Mouse (Mus musculus) stomach, postnatal 0 days (tissue): ENCODE results near the gene Slc25a34. TPM values are rescaled to one million over a fixed set of nuclear protein-coding genes. Genes with fewer than 3 reads are reported as not detected.

Source experiments
- ATAC-seq: fragments of 200-750 bp; cut with Nextera tagmentation; 2 replicates; pipeline ENCODE4 v1.8.0; 2017; ENCODE audit not compliant: low FRiP score, low TSS enrichment
- DNase-seq: peaks from one replicate; pipeline ENCODE4 v3.0.0-alpha.2; 2016; ENCODE audit warnings: low spot score
- H3K27ac ChIP-seq: fragments of 300-500 bp; sonication (generic); replicated peaks from 2 replicates; pipeline ENCODE4 v1.5.1; 2014; ENCODE audit warnings: mild to moderate bottlenecking, control low read depth
- H3K27me3 ChIP-seq: fragments of 300-500 bp; sonication (generic); 2 replicates; pipeline ENCODE4 v1.6.1; 2014; ENCODE audit warnings: low read length; ENCODE audit not compliant: control insufficient read depth, insufficient read depth
- H3K36me3 ChIP-seq: fragments of 300-500 bp; sonication (generic); 2 replicates; pipeline ENCODE4 v1.6.1; 2014; ENCODE audit warnings: low read length, mixed read lengths; ENCODE audit not compliant: control insufficient read depth, insufficient read depth
- H3K4me1 ChIP-seq: fragments of 300-500 bp; sonication (generic); replicated peaks from 2 replicates; pipeline ENCODE4 v1.6.1; 2014; ENCODE audit warnings: antibody characterized with exemption; ENCODE audit not compliant: control insufficient read depth, insufficient read depth
- H3K4me2 ChIP-seq: fragments of 300-500 bp; sonication (generic); replicated peaks from 2 replicates; pipeline ENCODE4 v1.6.1; 2014; ENCODE audit warnings: low read depth, mild to moderate bottlenecking, control low read depth, moderate library complexity
- H3K4me3 ChIP-seq: fragments of 300-500 bp; sonication (generic); 2 replicates; pipeline ENCODE4 v1.5.1; 2014; ENCODE audit warnings: low read depth, low read length, control low read depth
- H3K9ac ChIP-seq: fragments of 300-500 bp; sonication (generic); 2 replicates; pipeline ENCODE4 v1.6.1; 2014; ENCODE audit warnings: mild to moderate bottlenecking, low read length, control low read depth, mixed read lengths
- H3K9me3 ChIP-seq: fragments of 300-500 bp; sonication (generic); 2 replicates; pipeline ENCODE4 v1.6.1; 2016; ENCODE audit warnings: low read length; ENCODE audit not compliant: control insufficient read depth
- CTCF ChIP-seq: IDR thresholded peaks from 2 replicates; pipeline ENCODE4 v1.5.1; 2016; ENCODE audit warnings: antibody characterized with exemption, low read depth, mild to moderate bottlenecking, moderate library complexity
- EP300 ChIP-seq: optimal IDR thresholded peaks from 2 replicates; pipeline ENCODE3; 2016; ENCODE audit warnings: antibody characterized with exemption
- WGBS: fragments of 180-500 bp; shearing (Covaris S2); extraction: QIAGEN DNeasy Blood & Tissue Kit; methylation state at CpG from one replicate; pipeline ENCODE4 v1.1.7; 2014; 5-methylcytosine and 5-hydroxymethylcytosine counted together
- polyA plus RNA-seq: library from polyadenylated mRNA; unstranded; fragments of >200 nt; fragmentation: Nextera tagmentation; extraction: Ambion mirVana; gene quantifications from 2 replicates; pipeline ENCODE4 v1.2.1, GENCODE M21; 2015

Gene Slc25a34
- polyA plus RNA-seq, 1 experiment from 2014 or later, result 1.8 TPM

GRCm38 (mm10) chr4:141641961-141642811 is 18.6 kb upstream of the Slc25a34 start:
- no peaks in the 10 kb centered on the region for H3K9me3 ChIP-seq
- no peaks in the 10 kb centered on the region for H3K4me1 ChIP-seq
- no peaks in the 10 kb centered on the region for H3K27me3 ChIP-seq
- peak; percentile 36 for ATAC-seq
- no peak overlapping the region for H3K9ac ChIP-seq
- H3K36me3 ChIP-seq, result peaks cover 10% of the 10 kb centered on the region
- no peak overlapping the region for H3K4me2 ChIP-seq
- no peak overlapping the region for H3K27ac ChIP-seq
- TF ChIP-seq EP300 (no peak), CTCF (no peak)
- DNase-seq, result peak; percentile 40
- no peak overlapping the region for H3K4me3 ChIP-seq
- WGBS, result 77% methylated on average over 25 of the region's 25 CpGs

DNA sequence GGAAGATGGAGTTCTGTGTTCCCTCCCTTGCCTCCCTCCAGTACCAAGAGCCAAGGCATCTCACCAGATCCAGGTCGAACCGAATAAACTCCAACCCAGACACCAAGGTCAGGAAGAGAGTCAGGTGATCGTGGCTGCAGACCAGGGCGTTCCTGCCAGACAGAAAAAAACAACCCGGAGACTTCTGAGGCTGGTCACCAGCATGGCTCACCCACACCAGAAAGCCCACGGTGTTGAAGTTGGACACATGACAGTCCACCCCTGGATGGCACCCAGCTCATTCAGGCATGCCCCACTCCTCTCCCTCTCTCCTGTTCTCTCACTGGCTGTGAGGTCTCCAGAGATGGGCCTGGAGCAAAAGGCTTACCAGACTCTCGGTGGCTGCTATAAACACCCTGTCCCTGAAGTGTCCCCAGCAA is 17.7 kb upstream of the Slc25a34 start:
- no peak for TF ChIP-seq EP300
- 91% methylated on average over 7 of the region's 7 CpGs for whole genome bisulfite sequencing
- no peaks in the 10 kb centered on the region for H3K4me1 ChIP-seq
- no peak overlapping the region for H3K4me3 ChIP-seq
- peaks cover 17% of the 10 kb centered on the region for H3K36me3 ChIP-seq
- H3K27me3 ChIP-seq, result no peaks in the 10 kb centered on the region
- H3K9ac ChIP-seq, result no peak overlapping the region
- no peak for DNase-seq
- peak; percentile 10; the same call in 1 of the 2 replicates for ATAC-seq
- no peak overlapping the region for H3K4me2 ChIP-seq
- H3K27ac ChIP-seq, result 0 out of 2 replicates have a peak overlapping the region, but pooled peaks have one; percentile 13
- H3K9me3 ChIP-seq, result no peaks in the 10 kb centered on the region

DNA sequence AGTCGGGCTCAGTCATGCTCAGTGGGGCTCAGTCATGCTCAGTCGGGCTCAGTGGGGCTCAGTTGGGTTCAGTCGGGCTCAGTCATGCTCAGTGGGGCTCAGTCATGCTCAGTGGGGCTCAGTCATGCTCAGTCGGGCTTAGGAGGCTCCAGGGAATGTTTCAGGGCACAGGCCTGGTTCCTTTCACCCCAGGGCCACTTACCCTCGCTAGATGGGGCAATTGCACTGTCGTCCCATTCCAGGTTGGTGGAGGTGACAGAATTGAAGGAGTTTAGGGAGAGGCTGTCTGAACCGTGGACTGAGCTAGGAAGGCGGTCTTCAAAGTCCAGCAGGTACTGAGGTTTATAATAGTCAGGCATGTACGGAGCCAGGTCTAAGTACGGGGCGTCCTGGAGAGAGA is 15.9 kb upstream of the Slc25a34 start:
- 78% methylated on average over 11 of the region's 11 CpGs for WGBS
- Histone ChIP-seq H3K27me3 (no peaks in the 10 kb centered on the region), H3K36me3 (peaks cover 17% of the 10 kb centered on the region), H3K9ac (no peak overlapping the region), H3K27ac (no peak overlapping the region), H3K4me1 (no peaks in the 10 kb centered on the region), H3K4me3 (no peak overlapping the region), H3K9me3 (no peaks in the 10 kb centered on the region), H3K4me2 (no peak overlapping the region)
- ATAC-seq (no peak), DNase-seq (no peak)
- 0 out of 2 replicates have a peak, but pooled peaks have one; percentile 13 for TF ChIP-seq CTCF
- no peak for TF ChIP-seq EP300

DNA sequence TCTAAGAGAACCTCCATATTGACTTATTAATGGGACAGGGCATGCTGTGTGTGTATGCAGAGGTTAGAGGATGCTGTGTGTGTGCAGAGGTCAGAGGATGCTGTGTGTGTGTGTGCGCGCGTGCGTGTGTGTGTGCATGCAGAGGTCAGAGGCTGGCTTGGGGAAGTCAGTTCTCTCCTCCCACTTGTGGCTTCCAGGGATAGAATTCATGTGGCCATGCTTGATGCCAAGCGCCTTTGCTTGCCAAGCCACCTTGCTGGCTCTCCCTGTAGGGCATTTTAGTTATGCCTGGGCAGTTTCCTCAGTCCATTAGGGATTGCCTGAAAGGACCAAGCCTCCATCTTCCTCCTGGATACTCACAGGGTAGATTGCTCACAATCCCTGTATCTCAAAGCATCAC is 13.1 kb upstream of the Slc25a34 start:
- Histone ChIP-seq H3K27me3 (no peaks in the 10 kb centered on the region), H3K4me3 (no peak overlapping the region), H3K4me2 (no peak overlapping the region), H3K27ac (no peak overlapping the region), H3K9me3 (no peaks in the 10 kb centered on the region), H3K4me1 (no peaks in the 10 kb centered on the region), H3K9ac (no peak overlapping the region), H3K36me3 (peaks cover 19% of the 10 kb centered on the region)
- WGBS, result 93% methylated on average over 5 of the region's 5 CpGs
- ATAC-seq (no peak), DNase-seq (no peak)
- TF ChIP-seq EP300 (no peak), CTCF (no peak)

- Histone ChIP-seq H3K4me3 (no peak overlapping the region), H3K4me2 (no peak overlapping the region), H3K9me3 (no peaks in the 10 kb centered on the region), H3K27me3 (no peaks in the 10 kb centered on the region), H3K27ac (no peak overlapping the region), H3K36me3 (peaks cover 26% of the 10 kb centered on the region), H3K9ac (no peak overlapping the region), H3K4me1 (no peaks in the 10 kb centered on the region)
- WGBS, result 85% methylated on average over 9 of the region's 9 CpGs
- no peak for TF ChIP-seq EP300
- TF ChIP-seq CTCF, result no peak
- ATAC-seq (no peak), DNase-seq (no peak)
Measured at GRCm38 (mm10) chr4:141635991-141636390, 12.4 kb upstream of the Slc25a34 start.
